Mouse (Mus musculus): Measurements from ENCODE around the gene Sctr.

DNA sequence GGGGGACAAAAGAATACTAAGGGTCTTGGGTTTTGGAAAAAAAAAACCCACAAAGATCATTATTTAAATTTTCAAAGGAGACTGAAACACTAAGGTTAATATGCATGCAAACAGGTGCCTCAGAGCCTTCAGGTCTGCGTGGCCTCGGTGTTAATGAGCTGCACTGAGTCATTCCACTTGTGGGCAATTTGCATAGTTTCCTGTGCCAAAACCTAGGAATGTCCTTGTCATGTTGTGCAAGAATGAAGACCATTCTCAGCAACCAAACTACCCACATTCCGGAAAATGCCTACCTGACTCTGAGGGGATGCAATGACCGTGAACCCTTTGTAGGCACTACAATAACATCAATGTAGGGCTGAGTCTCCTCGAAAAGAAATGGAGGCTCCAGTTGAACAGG, 20.1 kb upstream of the Sctr start:
- no peak for TF ChIP-seq CTCF (IDR thresholded peaks at IDR 0.05; ENCODE audit: extremely low read depth, insufficient read length, insufficient replicate concordance, low read depth, low read length)
- TF ChIP-seq POLR2A (IDR thresholded peaks at IDR 0.05; ENCODE audit: low read depth, low read length), result no peak
